Mouse (Mus musculus): Measurements from ENCODE around the gene Fbxw4. TPM values are rescaled to one million over a fixed set of nuclear protein-coding genes. Genes with fewer than 3 reads are reported as not detected.

Fbxw4 gene
- not detected for polyA plus RNA-seq (2014; fragmentation: Illumina TruSeq; extraction: RNeasy Lipid Tissue Mini Kit (QIAGEN cat#74804); ENCODE audit: low read depth, low replicate concordance)

GRCm38 (mm10) chr19:45659738-45660502, at the start of gene Fbxw4:
Gene Fbxw4 (minus strand): TSS chr19:45660312.

DNA sequence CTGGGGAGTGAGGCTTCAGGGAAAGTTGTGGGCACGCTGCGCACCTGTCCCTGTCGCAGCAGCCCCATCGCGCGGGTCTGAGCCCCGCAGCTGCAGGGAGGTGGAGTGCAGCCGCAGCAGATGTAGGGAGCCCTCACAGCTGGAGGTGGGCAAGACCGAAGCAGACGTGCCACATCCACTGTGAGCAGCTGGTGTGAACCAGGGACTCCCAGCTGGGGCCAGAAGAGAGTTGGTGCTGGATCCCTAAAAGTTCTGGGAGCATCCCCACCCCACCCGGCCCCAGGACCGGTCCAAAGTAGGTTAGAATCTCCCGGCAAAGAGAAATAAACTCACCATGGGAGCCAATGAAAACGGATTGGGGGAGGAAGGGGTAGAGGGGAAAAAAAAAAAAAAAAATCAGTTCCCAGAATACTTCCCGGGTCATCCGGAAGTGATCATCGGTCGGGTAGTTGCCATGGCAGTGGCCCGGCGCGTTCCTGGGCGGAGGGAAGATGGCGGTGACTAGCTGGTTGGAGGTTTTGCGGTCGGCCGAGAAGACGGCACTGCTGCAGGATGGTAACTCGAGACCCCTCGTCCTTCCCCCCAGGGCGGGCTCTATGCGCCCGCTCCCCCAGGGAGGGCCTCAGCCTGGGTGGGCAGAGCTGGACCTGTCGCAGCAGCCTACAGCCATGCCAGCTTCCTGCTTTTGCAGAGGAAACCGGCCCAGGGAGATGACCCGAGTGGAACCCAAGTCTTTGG, 99.8 kb downstream of the Fbxw4 start, which contains the start of the genes Poll and Gm17018:
Gene Poll (minus strand): TSS at position 379 of the 738 bp plus-strand sequence.
Gene Gm17018 (plus strand): TSS at position 463 of the 738 bp plus-strand sequence.

Other genes with a start within 250 kb of the Fbxw4 start
- not detected for gene Poll, start 99.8 kb downstream of the Fbxw4 start, polyA plus RNA-seq (2014; fragmentation: Illumina TruSeq; extraction: RNeasy Lipid Tissue Mini Kit (QIAGEN cat#74804); ENCODE audit: low read depth, low replicate concordance)
- 5.9 TPM for gene Gm17018, start 99.7 kb downstream of the Fbxw4 start, polyA plus RNA-seq (2014; fragmentation: Illumina TruSeq; extraction: RNeasy Lipid Tissue Mini Kit (QIAGEN cat#74804); ENCODE audit: low read depth, low replicate concordance)
- not detected for gene Fgf8, start 82.6 kb upstream of the Fbxw4 start, polyA plus RNA-seq (2014; fragmentation: Illumina TruSeq; extraction: RNeasy Lipid Tissue Mini Kit (QIAGEN cat#74804); ENCODE audit: low read depth, low replicate concordance)
- gene Npm3, start 89.3 kb upstream of the Fbxw4 start, polyA plus RNA-seq (2014; fragmentation: Illumina TruSeq; extraction: RNeasy Lipid Tissue Mini Kit (QIAGEN cat#74804); ENCODE audit: low read depth, low replicate concordance) = 14.4 TPM
- 154 TPM for gene Mgea5, start 123.5 kb upstream of the Fbxw4 start, polyA plus RNA-seq (2014; fragmentation: Illumina TruSeq; extraction: RNeasy Lipid Tissue Mini Kit (QIAGEN cat#74804); ENCODE audit: low read depth, low replicate concordance)
- gene Kcnip2, start 155.7 kb upstream of the Fbxw4 start, polyA plus RNA-seq (2014; fragmentation: Illumina TruSeq; extraction: RNeasy Lipid Tissue Mini Kit (QIAGEN cat#74804); ENCODE audit: low read depth, low replicate concordance) = not detected

Measured in adrenal gland, adult 10 weeks (tissue).